Comparison of ENCODE assay signal across 26 mouse cellular contexts in the genomic region with DNA sequence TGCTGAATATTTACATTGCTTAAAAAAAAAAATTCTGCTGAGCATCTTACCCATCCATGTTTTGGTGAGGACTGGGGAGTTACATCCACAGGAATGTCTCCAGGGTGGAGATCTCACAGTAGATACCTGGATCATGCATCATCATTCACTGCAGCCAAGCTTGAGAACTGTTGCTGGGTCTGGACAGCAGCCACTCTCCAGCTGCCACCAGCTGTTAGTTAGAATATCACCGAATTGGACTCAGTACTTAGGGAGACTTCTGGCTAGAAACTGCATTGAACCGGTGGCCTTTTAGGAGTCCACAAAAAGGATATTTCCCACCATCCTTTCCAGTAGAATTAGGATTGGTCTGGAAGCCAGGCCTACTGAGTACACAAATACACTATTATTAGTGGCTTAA. TPM values are rescaled to one million over a fixed set of nuclear protein-coding genes. Genes with fewer than 3 reads are reported as not detected.
DNase-seq lines count a peak whose midpoint lies in the region; ATAC-seq and TF ChIP-seq lines count a peak whose summit lies in the region.
"Had no signal": no experiment of that assay in that cellular context is flagged by ENCODE, and none has a peak within 500 bp of the region (broad histone marks: within the 10 kb centered on the region; RNA-seq: fewer than 3 reads in every experiment).

No protein-coding gene starts in this region.

- H3K4me3 ChIP-seq in embryonic facial prominence, embryonic 13.5 days: no peak overlapping the region
- H3K4me3 ChIP-seq in embryonic facial prominence, embryonic 10.5 days: no peak overlapping the region
- H3K4me3 ChIP-seq in heart, embryonic 10.5 days: no peak overlapping the region
- H3K4me3 ChIP-seq in lung, postnatal 0 days (ENCODE audit: low read depth, low read length): no peak overlapping the region
- H3K4me3 ChIP-seq: embryonic facial prominence, embryonic 12.5 days; forebrain, embryonic 12.5 days; heart, embryonic 15.5 days; hindbrain, embryonic 10.5 days had no signal

- H3K4me2 ChIP-seq in embryonic facial prominence, embryonic 13.5 days: no peak overlapping the region
- no peak overlapping the region for H3K4me2 ChIP-seq in lung, postnatal 0 days (replicated peaks; ENCODE audit: low read depth, low read length)
- H3K4me2 ChIP-seq: embryonic facial prominence, embryonic 12.5 days; forebrain, embryonic 12.5 days; heart, embryonic 15.5 days; hindbrain, embryonic 14.5 days had no signal

- TF ChIP-seq CTCF in lung, postnatal 0 days (IDR thresholded peaks at IDR 0.05): no peak

- 79% methylated on average over 2 of the region's 2 CpGs for WGBS in embryonic facial prominence, embryonic 13.5 days
- 76% methylated on average over 2 of the region's 2 CpGs for WGBS in embryonic facial prominence, embryonic 10.5 days
- WGBS in heart, embryonic 10.5 days: 63% methylated on average over 2 of the region's 2 CpGs
- WGBS in lung, postnatal 0 days: 43% methylated on average over 2 of the region's 2 CpGs

- H3K27ac ChIP-seq in embryonic facial prominence, embryonic 13.5 days: no peak overlapping the region
- H3K27ac ChIP-seq in embryonic facial prominence, embryonic 10.5 days (replicated peaks): no peak overlapping the region
- no peak overlapping the region for H3K27ac ChIP-seq in heart, embryonic 10.5 days
- H3K27ac ChIP-seq in lung, postnatal 0 days (ENCODE audit: low read length): no peak overlapping the region
- H3K27ac ChIP-seq: embryonic facial prominence, embryonic 12.5 days; forebrain, embryonic 12.5 days; heart, embryonic 15.5 days; hindbrain, embryonic 10.5 days; hindbrain, embryonic 14.5 days had no signal

- no peaks in the 10 kb centered on the region for H3K27me3 ChIP-seq in embryonic facial prominence, embryonic 13.5 days
- H3K27me3 ChIP-seq in embryonic facial prominence, embryonic 10.5 days (replicated peaks; ENCODE audit: low read depth, poor library complexity, severe bottlenecking): no peaks in the 10 kb centered on the region
- H3K27me3 ChIP-seq in heart, embryonic 10.5 days (ENCODE audit: insufficient read depth, poor library complexity, severe bottlenecking): no peaks in the 10 kb centered on the region
- no peaks in the 10 kb centered on the region for H3K27me3 ChIP-seq in lung, postnatal 0 days (replicated peaks; ENCODE audit: insufficient read depth, low read length)
- H3K27me3 ChIP-seq: embryonic facial prominence, embryonic 12.5 days; forebrain, embryonic 12.5 days; heart, embryonic 15.5 days had no signal

- no peaks in the 10 kb centered on the region for H3K9me3 ChIP-seq in embryonic facial prominence, embryonic 13.5 days
- no peaks in the 10 kb centered on the region for H3K9me3 ChIP-seq in embryonic facial prominence, embryonic 10.5 days
- H3K9me3 ChIP-seq in heart, embryonic 10.5 days: no peaks in the 10 kb centered on the region
- no peaks in the 10 kb centered on the region for H3K9me3 ChIP-seq in lung, postnatal 0 days (ENCODE audit: low read length)
- H3K9me3 ChIP-seq: embryonic facial prominence, embryonic 12.5 days; forebrain, embryonic 12.5 days; G1E; heart, embryonic 15.5 days; hindbrain, embryonic 10.5 days had no signal

- H3K36me3 ChIP-seq in embryonic facial prominence, embryonic 13.5 days: peaks cover 18% of the 10 kb centered on the region
- peaks cover 16% of the 10 kb centered on the region for H3K36me3 ChIP-seq in embryonic facial prominence, embryonic 10.5 days (replicated peaks)
- H3K36me3 ChIP-seq in heart, embryonic 10.5 days: peaks cover 14% of the 10 kb centered on the region; the same call in 1 of the 2 replicates
- no peaks in the 10 kb centered on the region for H3K36me3 ChIP-seq in lung, postnatal 0 days (ENCODE audit: insufficient read depth, low read length)
- H3K36me3 ChIP-seq: embryonic facial prominence, embryonic 12.5 days; G1E; heart, embryonic 15.5 days had no signal

- H3K9ac ChIP-seq in embryonic facial prominence, embryonic 13.5 days: 0 out of 2 replicates have a peak overlapping the region, but pooled peaks have one; percentile 27
- no peak overlapping the region for H3K9ac ChIP-seq in lung, postnatal 0 days (replicated peaks; ENCODE audit: low read depth)
- H3K9ac ChIP-seq: embryonic facial prominence, embryonic 12.5 days; forebrain, embryonic 12.5 days; heart, embryonic 15.5 days; hindbrain, embryonic 14.5 days had no signal

- ATAC-seq in embryonic facial prominence, embryonic 13.5 days (ENCODE audit: insufficient number of reproducible peaks, insufficient read depth, low FRiP score, low TSS enrichment, low read depth): no peak
- ATAC-seq in lung, postnatal 0 days: no peak
- ATAC-seq: CD4-positive, CD25-positive, alpha-beta regulatory T cell, adult 4 months; forebrain, embryonic 16.5 days; intestine, postnatal 0 days had no signal

- no peak for TF ChIP-seq EP300 in lung, postnatal 0 days (IDR thresholded peaks at IDR 0.05)

- no peak for DNase-seq in embryonic facial prominence, embryonic 10.5 days (ENCODE audit: low spot score)
- peak; percentile 24 for DNase-seq in heart, adult 8-10 months (ENCODE audit: low spot score)
- DNase-seq in heart, embryonic 10.5 days (ENCODE audit: low spot score): no peak
- peak; percentile 23 for DNase-seq in lung, postnatal 14 days
- no peak for DNase-seq in lung, postnatal 0 days (ENCODE audit: low spot score)
- peak; percentile 49 for DNase-seq in heart, postnatal 4 days
- DNase-seq in retina, postnatal 1 day: no peak
- DNase-seq: adrenal gland, adult 8-10 months; adrenal gland, postnatal 36 days; B cell, adult 2 months; cerebellum, adult 2 months; cerebellum, postnatal 14 days; embryo, embryonic 11 days; gastrocnemius, postnatal 10 days had no signal

- no peaks in the 10 kb centered on the region for H3K4me1 ChIP-seq in embryonic facial prominence, embryonic 13.5 days
- peaks cover 5% of the 10 kb centered on the region; the same call in 1 of the 2 replicates for H3K4me1 ChIP-seq in embryonic facial prominence, embryonic 10.5 days
- H3K4me1 ChIP-seq in heart, embryonic 10.5 days: no peaks in the 10 kb centered on the region; the same call in 1 of the 2 replicates
- H3K4me1 ChIP-seq in lung, postnatal 0 days (ENCODE audit: insufficient read depth, low read depth, low read length): peaks cover 3% of the 10 kb centered on the region; the same call in 1 of the 2 replicates
- H3K4me1 ChIP-seq: embryonic facial prominence, embryonic 12.5 days; forebrain, embryonic 12.5 days had no signal

RNA-seq across cellular contexts. Expression of gene Zfp78, which starts 5.0 kb away (rescaled TPM):
- 2.7 and 4.5 TPM in 2 replicates for polyA plus RNA-seq in embryonic facial prominence, embryonic 13.5 days (2015; fragmentation: Nextera tagmentation; extraction: Ambion mirVana)
- 0.88 and 1.3 TPM in 2 replicates for polyA plus RNA-seq in embryonic facial prominence, embryonic 10.5 days (2016; fragmentation: Nextera tagmentation; extraction: Ambion mirVana)
- total RNA-seq in heart, adult 8-10 months (2022): 1 to 10 TPM; 2.2 to 3.8 (median 2.9) TPM
- polyA plus RNA-seq in heart, embryonic 10.5 days (2016; fragmentation: Nextera tagmentation; extraction: Ambion mirVana): 0.83 and 1.3 TPM in 2 replicates
- polyA plus RNA-seq in lung, postnatal 0 days (2015; fragmentation: Nextera tagmentation; extraction: Ambion mirVana): 1.6 and 2.5 TPM in 2 replicates
- 1 to 10 TPM; 1.5 to 2.4 TPM for total RNA-seq in heart, postnatal 4 days (2021)

RNA-seq across cellular contexts. Expression of gene Gm3854, which starts 14.6 kb away (rescaled TPM):
- polyA plus RNA-seq in embryonic facial prominence, embryonic 13.5 days (2015; fragmentation: Nextera tagmentation; extraction: Ambion mirVana): 3.1 and 4.0 TPM in 2 replicates
- polyA plus RNA-seq in embryonic facial prominence, embryonic 10.5 days (2016; fragmentation: Nextera tagmentation; extraction: Ambion mirVana): 2.3 and 3.1 TPM in 2 replicates
- under 1 TPM; 0.17 to 0.44 (median 0.32) TPM for total RNA-seq in heart, adult 8-10 months (2022)
- 1.8 and 2.4 TPM in 2 replicates for polyA plus RNA-seq in heart, embryonic 10.5 days (2016; fragmentation: Nextera tagmentation; extraction: Ambion mirVana)
- 0.18 and 0.21 TPM in 2 replicates for polyA plus RNA-seq in lung, postnatal 0 days (2015; fragmentation: Nextera tagmentation; extraction: Ambion mirVana)
- under 1 TPM; 0.24 to 0.38 TPM for total RNA-seq in heart, postnatal 4 days (2021)
- polyA plus RNA-seq: G1E had no signal

RNA-seq across cellular contexts. Expression of gene Zfp28, which starts 25.0 kb away (rescaled TPM):
- polyA plus RNA-seq in embryonic facial prominence, embryonic 13.5 days (2015; fragmentation: Nextera tagmentation; extraction: Ambion mirVana): 12.8 and 13.7 TPM in 2 replicates
- polyA plus RNA-seq in embryonic facial prominence, embryonic 10.5 days (2016; fragmentation: Nextera tagmentation; extraction: Ambion mirVana): 9.5 and 10.8 TPM in 2 replicates
- 1 to 10 TPM; 2.2 to 5.0 (median 3.2) TPM for total RNA-seq in heart, adult 8-10 months (2022)
- 8.6 and 9.5 TPM in 2 replicates for polyA plus RNA-seq in heart, embryonic 10.5 days (2016; fragmentation: Nextera tagmentation; extraction: Ambion mirVana)
- 5.0 and 5.3 TPM in 2 replicates for polyA plus RNA-seq in lung, postnatal 0 days (2015; fragmentation: Nextera tagmentation; extraction: Ambion mirVana)
- 1 to 10 TPM; 6.3 to 8.3 TPM for total RNA-seq in heart, postnatal 4 days (2021)

RNA-seq across cellular contexts. Expression of gene Zfp583, which starts 27.0 kb away (rescaled TPM):
- 7.8 and 9.2 TPM in 2 replicates for polyA plus RNA-seq in embryonic facial prominence, embryonic 13.5 days (2015; fragmentation: Nextera tagmentation; extraction: Ambion mirVana)
- polyA plus RNA-seq in embryonic facial prominence, embryonic 10.5 days (2016; fragmentation: Nextera tagmentation; extraction: Ambion mirVana): 7.1 and 7.6 TPM in 2 replicates
- total RNA-seq in heart, adult 8-10 months (2022): 1 to 10 TPM; 1.7 to 3.2 (median 1.9) TPM
- 4.9 and 5.3 TPM in 2 replicates for polyA plus RNA-seq in heart, embryonic 10.5 days (2016; fragmentation: Nextera tagmentation; extraction: Ambion mirVana)
- 2.8 and 4.0 TPM in 2 replicates for polyA plus RNA-seq in lung, postnatal 0 days (2015; fragmentation: Nextera tagmentation; extraction: Ambion mirVana)
- 1 to 10 TPM; 1.8 to 2.5 TPM for total RNA-seq in heart, postnatal 4 days (2021)

RNA-seq across cellular contexts. Expression of gene Smim17, which starts 40.4 kb away (rescaled TPM):
- polyA plus RNA-seq in embryonic facial prominence, embryonic 13.5 days (2015; fragmentation: Nextera tagmentation; extraction: Ambion mirVana): not detected in 2 replicates
- 0.40 and 0.42 TPM in 2 replicates for polyA plus RNA-seq in embryonic facial prominence, embryonic 10.5 days (2016; fragmentation: Nextera tagmentation; extraction: Ambion mirVana)
- total RNA-seq in heart, adult 8-10 months (2022): not detected
- polyA plus RNA-seq in heart, embryonic 10.5 days (2016; fragmentation: Nextera tagmentation; extraction: Ambion mirVana): 0.18 and 0.21 TPM in 2 replicates
- not detected in 2 replicates for polyA plus RNA-seq in lung, postnatal 0 days (2015; fragmentation: Nextera tagmentation; extraction: Ambion mirVana)
- total RNA-seq in heart, postnatal 4 days (2021): not detected
- total RNA-seq: common myeloid progenitor, adult 5-6 weeks; G1E had no signal
- polyA plus RNA-seq: CD4-positive, CD25-positive, alpha-beta regulatory T cell, adult 4 months; G1E; gonadal fat pad, adult 2 months; heart, embryonic 15.5 days had no signal

Comparison
In these comparisons a context has a peak if more than half of its experiments do, and no peak if none do; other contexts are left out.
1. DNase-seq: peak in heart, adult 8-10 months (single experiment), lung, postnatal 14 days (single experiment) and heart, postnatal 4 days (single experiment); none in embryonic facial prominence, embryonic 10.5 days (single experiment), heart, embryonic 10.5 days (single experiment), lung, postnatal 0 days (single experiment) and retina, postnatal 1 day (single experiment).